Mouse (Mus musculus) heart, adult 2 months (tissue): ENCODE measurements at regions not wholly inside any gene's neighbourhood (a gene's known extent, or its start where the extent isn't known, plus 50 kb on each side); places are given as distances from the start of the nearest gene placed in this dataset.

Experiments
- DNase-seq, 2 experiments: peaks; one replicate each; pipeline ENCODE4 v3.0.0; 2021
- H3K27ac ChIP-seq: fragments of 200-600 bp; 2 replicates; pipeline ENCODE4 v1.8.1; 2022
- H3K27me3 ChIP-seq: fragments of 200-500 bp; 2 replicates; pipeline ENCODE4 v1.6.1; 2012; ENCODE audit warnings: mild to moderate bottlenecking, low read length, inconsistent platforms, mixed read lengths; ENCODE audit not compliant: control insufficient read depth, insufficient read depth
- H3K36me3 ChIP-seq: fragments of 200-500 bp; 2 replicates; pipeline ENCODE4 v1.6.1; 2012; ENCODE audit warnings: low read length, inconsistent platforms; ENCODE audit not compliant: control insufficient read depth, insufficient read depth
- H3K4me1 ChIP-seq: fragments of 200-500 bp; 2 replicates; pipeline ENCODE4 v1.6.1; 2011; ENCODE audit warnings: low read length; ENCODE audit not compliant: control insufficient read depth, insufficient read depth
- H3K4me3 ChIP-seq: fragments of 200-600 bp; 2 replicates; pipeline ENCODE4 v1.8.1; 2022
- H3K79me2 ChIP-seq: fragments of 200-500 bp; replicated peaks from 2 replicates; pipeline ENCODE4 v1.6.1; 2012; ENCODE audit warnings: mild to moderate bottlenecking, inconsistent platforms, low read length, moderate library complexity, mixed read lengths; ENCODE audit not compliant: control insufficient read depth, insufficient read depth
- H3K9ac ChIP-seq: fragments of 200-500 bp; 2 replicates; pipeline ENCODE4 v1.6.1; 2012; ENCODE audit warnings: low read depth, mild to moderate bottlenecking, control low read depth, inconsistent platforms, low read length, mixed read lengths
- CTCF ChIP-seq: fragments of 200-600 bp; IDR thresholded peaks from 2 replicates; pipeline ENCODE4 v1.8.1; 2022; ENCODE audit warnings: antibody characterized with exemption, mild to moderate bottlenecking, moderate library complexity
- EP300 ChIP-seq: fragments of 200-500 bp; IDR thresholded peaks from 2 replicates; pipeline ENCODE4 v1.6.1; 2011; ENCODE audit warnings: low read depth, low read length, control low read depth; ENCODE audit not compliant: insufficient read depth
- POLR2A ChIP-seq: fragments of 200-500 bp; IDR thresholded peaks from 2 replicates; pipeline ENCODE4 v1.6.1; 2011; ENCODE audit warnings: mild to moderate bottlenecking, low read depth, low read length, control low read depth; ENCODE audit not compliant: insufficient read depth
- WGBS: fragments of 180-500 bp; shearing (Covaris S2); methylation state at CpG from one replicate; pipeline ENCODE4 v1.1.7; 2018; 5-methylcytosine and 5-hydroxymethylcytosine counted together
- intact Hi-C: fragments of 180-260 bp; cut with DNase I; formaldehyde crosslinking; loops from one replicate; pipeline ENCODE4 v1.15.1; 2025

DNA sequence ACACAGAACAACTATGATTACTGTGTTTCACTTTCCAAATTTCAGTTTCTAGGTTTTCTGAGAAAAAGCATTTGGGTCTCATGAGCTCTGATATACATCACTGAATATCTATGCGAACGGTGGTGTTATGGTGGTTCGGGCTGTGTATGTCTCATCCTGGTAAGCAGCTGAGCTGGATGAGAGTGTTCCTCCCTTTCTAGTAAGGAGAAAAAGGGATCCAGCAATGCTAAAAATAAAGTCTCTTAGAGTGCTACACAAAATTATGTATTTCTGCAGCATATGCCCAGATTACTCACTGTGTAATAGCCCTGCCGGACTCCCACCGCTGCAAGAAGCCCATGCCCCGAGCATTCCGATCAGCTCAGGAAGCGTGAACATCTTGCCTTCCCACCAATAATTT lies 173.4 kb upstream of the Ppargc1a start:
- WGBS = 92% methylated on average over 8 of the region's 8 CpGs
- Histone ChIP-seq H3K36me3 (no peaks in the 10 kb centered on the region), H3K27me3 (no peaks in the 10 kb centered on the region), H3K4me3 (no peak overlapping the region), H3K27ac (no peak overlapping the region), H3K79me2 (no peaks in the 10 kb centered on the region), H3K4me1 (no peaks in the 10 kb centered on the region), H3K9ac (no peak overlapping the region)
- no peak for DNase-seq
- intact Hi-C loops = no loop called here
- TF ChIP-seq CTCF (no peak), EP300 (no peak), POLR2A (no peak)

DNA sequence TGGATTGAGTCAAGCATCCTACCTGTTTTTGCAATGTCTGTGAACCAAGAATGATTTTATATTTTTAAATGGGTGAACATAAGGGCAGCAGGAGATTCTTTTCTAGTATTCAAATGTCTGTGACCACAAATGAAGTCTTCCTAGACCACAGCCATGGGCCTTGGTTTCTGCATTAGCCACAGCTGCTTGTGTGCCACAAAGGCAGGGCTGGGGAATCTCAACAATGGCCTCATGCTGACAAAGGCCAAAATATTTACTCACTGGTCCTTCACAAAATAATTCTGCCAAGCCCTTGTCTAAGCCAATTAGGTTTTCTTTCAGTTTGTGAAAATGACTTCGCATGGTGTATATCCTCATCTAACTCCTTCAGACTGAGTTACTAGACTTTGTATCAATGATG lies 162.7 kb upstream of the Ppargc1a start:
- 91% methylated on average over 1 of the region's 1 CpGs for WGBS
- intact Hi-C loops = no loop called here
- no peak overlapping the region for H3K27ac ChIP-seq
- H3K4me1 ChIP-seq = no peaks in the 10 kb centered on the region
- no peaks in the 10 kb centered on the region for H3K27me3 ChIP-seq
- H3K4me3 ChIP-seq = no peak overlapping the region
- no peak overlapping the region for H3K9ac ChIP-seq
- no peaks in the 10 kb centered on the region for H3K36me3 ChIP-seq
- no peak for DNase-seq
- no peaks in the 10 kb centered on the region for H3K79me2 ChIP-seq
- TF ChIP-seq EP300 (no peak), CTCF (no peak), POLR2A (no peak)

DNA sequence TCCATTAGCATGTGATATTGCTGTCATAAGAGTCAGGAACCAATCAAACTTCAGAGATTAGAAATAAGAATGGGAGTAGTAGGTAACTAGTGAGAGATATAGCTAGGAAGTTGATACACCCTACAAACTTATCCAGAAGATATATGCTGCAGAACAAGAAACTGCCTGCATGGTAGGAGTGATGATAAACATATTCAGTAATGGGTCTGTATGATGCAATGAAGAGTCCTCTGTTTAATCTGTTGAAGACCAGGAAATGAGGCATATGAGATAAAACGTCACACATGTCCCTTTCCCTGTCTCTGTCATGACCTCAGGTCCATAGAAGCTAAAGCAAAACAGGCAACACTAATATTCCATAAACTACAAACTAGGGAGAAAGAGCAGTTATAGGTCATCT lies 162.2 kb upstream of the Ppargc1a start:
- intact Hi-C loops = no loop called here
- no peak overlapping the region for H3K9ac ChIP-seq
- H3K4me1 ChIP-seq = no peaks in the 10 kb centered on the region
- TF ChIP-seq POLR2A (no peak), CTCF (no peak), EP300 (no peak)
- H3K27ac ChIP-seq = no peak overlapping the region
- no peaks in the 10 kb centered on the region for H3K79me2 ChIP-seq
- H3K4me3 ChIP-seq = no peak overlapping the region
- no peak for DNase-seq
- no peaks in the 10 kb centered on the region for H3K27me3 ChIP-seq
- WGBS = 50% methylated on average over 1 of the region's 1 CpGs
- no peaks in the 10 kb centered on the region for H3K36me3 ChIP-seq

DNA sequence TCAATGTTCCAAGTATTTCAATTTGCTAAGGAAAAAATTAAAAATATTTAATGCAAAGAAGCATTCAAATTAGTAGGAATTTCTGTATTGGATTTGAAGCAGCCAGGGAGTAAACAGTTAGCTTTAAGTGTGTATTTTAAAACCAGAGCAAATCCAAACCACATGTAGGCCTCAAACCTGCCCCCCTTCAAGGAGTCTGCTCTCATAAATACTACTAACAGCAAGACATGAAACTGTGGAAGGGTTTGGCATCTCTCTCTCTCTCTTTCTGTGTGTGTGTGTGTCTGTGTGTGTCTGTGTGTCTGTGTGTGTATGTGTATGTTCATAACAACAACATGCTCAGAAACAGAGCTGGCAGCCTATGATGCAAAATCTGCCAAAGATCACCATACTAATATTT lies 159.2 kb upstream of the Ppargc1a start:
- no peak for DNase-seq
- no peak for TF ChIP-seq CTCF
- no peak for TF ChIP-seq POLR2A
- TF ChIP-seq EP300 = no peak
- Histone ChIP-seq H3K27ac (no peak overlapping the region), H3K4me3 (no peak overlapping the region), H3K9ac (no peak overlapping the region), H3K79me2 (no peaks in the 10 kb centered on the region), H3K36me3 (no peaks in the 10 kb centered on the region), H3K27me3 (no peaks in the 10 kb centered on the region), H3K4me1 (no peaks in the 10 kb centered on the region)
- intact Hi-C loops = no loop called here

DNA sequence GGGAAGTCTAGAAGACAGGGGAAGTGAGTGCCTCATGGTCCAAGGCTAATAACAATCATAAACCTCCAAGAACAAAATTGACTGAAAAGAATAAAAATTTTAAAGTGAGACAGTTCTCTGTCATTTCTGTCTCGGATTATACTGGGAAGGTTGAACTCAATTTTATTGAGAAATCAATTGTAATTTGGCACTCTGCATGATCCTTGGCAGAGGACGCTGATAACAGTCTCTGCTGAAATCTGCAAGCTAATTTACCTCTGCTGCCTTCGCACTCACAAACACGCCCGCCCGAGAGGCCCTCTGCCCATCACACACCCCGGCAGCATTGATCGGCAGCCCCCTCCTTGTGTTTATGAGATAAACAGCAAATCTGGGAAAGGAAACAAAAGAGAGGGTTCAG lies 151.4 kb upstream of the Ppargc1a start:
- H3K4me1 ChIP-seq = no peaks in the 10 kb centered on the region
- 73% methylated on average over 8 of the region's 8 CpGs for WGBS
- H3K27me3 ChIP-seq = no peaks in the 10 kb centered on the region
- intact Hi-C loops = no loop called here
- DNase-seq = no peak
- H3K27ac ChIP-seq = no peak overlapping the region
- no peak overlapping the region for H3K4me3 ChIP-seq
- H3K9ac ChIP-seq = no peak overlapping the region
- H3K79me2 ChIP-seq = no peaks in the 10 kb centered on the region
- TF ChIP-seq POLR2A (no peak), EP300 (no peak), CTCF (no peak)
- no peaks in the 10 kb centered on the region for H3K36me3 ChIP-seq

DNA sequence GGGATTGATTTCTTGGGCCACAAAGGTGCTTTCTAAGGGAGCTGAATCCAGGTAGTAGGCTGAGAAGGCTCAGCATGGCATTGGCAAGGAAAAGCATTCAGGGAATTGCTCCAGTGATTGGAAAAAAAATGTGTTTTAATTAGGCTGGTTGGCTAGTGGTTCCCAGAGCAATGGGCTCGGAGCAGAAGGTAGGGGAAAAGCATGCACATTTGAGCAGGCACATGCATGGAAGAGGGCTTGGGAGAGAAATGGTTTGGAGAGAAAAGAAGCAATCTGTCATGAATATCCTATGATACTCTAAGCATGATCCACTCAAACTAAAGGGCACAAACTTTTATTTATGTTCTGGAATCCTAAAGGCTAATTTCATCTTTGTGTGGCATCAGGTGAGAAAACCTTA lies 150.9 kb upstream of the Ppargc1a start:
- intact Hi-C loops = no loop called here
- Histone ChIP-seq H3K79me2 (no peaks in the 10 kb centered on the region), H3K4me1 (no peaks in the 10 kb centered on the region), H3K9ac (no peak overlapping the region), H3K36me3 (no peaks in the 10 kb centered on the region), H3K27ac (no peak overlapping the region), H3K4me3 (no peak overlapping the region), H3K27me3 (no peaks in the 10 kb centered on the region)
- WGBS = 81% methylated on average over 1 of the region's 1 CpGs
- no peak for DNase-seq
- no peak for TF ChIP-seq POLR2A
- no peak for TF ChIP-seq CTCF
- no peak for TF ChIP-seq EP300
